Mouse (Mus musculus): Measurements from ENCODE around the gene Ppp1r8. TPM values are rescaled to one million over a fixed set of nuclear protein-coding genes. Genes with fewer than 3 reads are reported as not detected.
A peak's percentile ranks its signal among the peaks of the same experiment; 100 is the strongest.

Gene Ppp1r8
- polyA plus RNA-seq (2017; shearing (Covaris generic)) = 10 to 100 TPM; 22.2 to 34.8 TPM

DNA sequence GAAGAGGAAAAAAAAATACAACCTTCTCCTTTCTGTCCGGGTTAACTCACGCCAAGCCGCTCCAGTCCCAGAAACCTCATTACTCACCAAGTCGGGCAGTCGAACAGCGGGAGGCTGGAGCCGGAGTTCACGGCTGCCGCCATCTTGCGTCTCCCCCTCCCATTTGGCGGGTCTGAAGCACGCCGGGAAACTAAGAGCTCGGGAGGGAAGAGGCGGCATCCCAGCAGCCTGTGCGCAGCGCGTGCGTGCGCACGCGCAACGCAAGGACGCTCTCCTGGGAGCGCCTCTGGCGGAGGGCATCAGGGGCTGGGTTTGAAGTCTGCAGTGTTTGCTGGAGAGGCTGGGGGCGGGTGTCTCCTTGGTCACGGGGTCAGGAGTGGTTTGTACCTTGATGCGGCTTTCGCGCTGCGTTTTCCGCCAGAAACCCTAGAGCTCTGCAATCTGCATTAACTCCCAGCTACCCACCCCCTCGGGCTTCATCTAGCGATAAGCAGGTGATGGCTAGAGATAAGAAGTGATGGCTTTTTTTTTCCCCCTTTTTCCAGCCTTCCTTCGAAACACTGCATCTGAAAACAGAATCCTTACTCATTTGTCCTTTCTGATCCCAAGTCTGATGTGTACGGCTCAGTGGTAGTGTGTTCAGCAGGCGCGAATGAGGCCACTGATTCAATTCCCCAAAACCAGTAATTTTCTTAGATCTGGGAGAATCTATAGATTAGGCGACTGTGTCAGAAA lies at the start of gene Ppp1r8:
Gene Ppp1r8, minus strand, starts transcription at position 200 of the 735 bp plus-strand sequence.
- ATAC-seq = peak; percentile 97

DNA sequence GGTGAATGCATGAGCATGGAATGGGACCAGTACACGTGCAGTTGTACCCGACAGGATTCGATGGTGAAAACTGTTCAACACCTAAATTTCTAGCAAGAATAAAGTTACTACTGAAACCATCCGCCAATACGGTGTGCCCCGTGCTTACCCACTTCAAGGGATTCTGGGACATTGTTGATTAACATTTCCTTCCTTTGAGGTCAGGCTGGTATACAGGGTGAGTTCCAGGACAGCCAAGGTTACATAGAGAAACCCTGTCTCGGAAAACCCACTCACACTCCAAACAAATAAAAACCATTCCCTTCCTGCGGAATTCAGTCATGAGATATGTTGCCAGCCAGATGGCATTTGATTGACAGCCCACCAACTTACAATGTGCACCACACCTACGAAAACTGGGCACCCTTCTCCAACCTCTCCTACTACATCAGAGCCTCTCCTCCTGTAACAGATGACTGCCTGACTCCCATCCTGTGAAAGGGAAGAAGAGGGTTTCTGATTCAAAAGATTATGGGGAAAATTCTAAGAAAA lies 41.9 kb upstream of the Ppp1r8 start:
- ATAC-seq = peak; percentile 15

DNA sequence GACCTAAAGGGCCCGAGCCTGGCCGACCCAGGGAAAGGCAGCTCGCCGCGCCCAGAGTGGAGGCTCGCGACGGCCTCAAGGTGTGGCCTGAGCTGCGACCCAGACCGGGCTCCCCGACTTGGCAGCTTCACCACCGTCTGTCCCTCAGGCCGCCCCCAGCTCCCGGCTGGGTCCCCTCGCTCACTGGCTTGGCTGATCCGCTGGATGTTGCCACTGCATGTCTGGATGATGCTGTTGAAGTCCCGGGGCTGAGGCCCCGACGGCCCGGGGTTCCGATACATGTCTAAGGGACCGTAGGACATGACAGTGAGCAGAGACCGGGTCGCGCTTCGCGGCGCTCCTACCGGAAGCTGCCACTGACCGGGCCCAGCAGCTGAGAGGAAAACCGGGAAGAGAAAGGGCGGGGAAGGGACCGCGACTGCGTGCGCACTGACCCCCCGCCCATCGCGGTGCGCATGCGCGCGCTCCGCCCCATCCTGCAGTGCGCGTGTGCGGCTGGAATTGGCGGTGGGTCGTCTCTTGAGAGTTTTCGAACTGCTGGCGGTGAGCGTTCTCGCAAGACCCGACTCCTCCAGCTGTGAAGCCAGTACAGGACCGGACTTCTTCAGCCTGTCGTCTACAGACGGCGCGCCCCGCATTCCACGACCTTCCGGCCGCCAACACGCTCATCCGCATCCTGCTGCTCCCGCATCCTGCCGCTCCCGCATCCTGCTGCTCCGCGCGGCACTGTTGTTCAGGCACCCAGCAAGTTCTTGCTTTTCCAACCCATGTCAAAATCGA lies 41.3 kb upstream of the Ppp1r8 start, which contains the start of gene Stx12:
Gene Stx12, minus strand, starts transcription at position 446 of the 780 bp plus-strand sequence.
- peak; percentile 71 for ATAC-seq

DNA sequence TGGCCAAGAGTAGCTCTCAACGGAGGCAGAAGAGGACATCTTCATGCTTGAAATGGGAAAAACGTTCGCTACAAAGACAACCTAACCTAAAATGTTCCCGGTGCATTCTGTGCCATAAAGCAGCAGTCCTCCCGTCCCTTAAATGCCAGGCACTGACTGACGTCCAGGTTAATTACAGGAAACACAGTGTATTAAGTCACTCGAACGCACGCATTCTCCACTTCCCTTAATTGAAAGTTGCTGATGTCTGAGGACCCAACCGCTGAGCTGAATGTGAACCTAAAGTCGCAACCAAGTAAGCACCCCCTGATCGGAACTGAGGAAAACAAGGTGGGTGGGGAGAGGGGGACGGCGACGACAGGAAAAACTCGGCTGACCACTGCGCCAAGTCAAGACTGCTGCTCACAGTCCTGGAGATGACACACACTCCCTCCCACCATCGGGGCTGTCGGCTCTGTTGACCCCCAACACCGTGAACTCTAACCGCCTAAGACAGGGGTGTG lies 40.6 kb upstream of the Ppp1r8 start:
- peak; percentile 34 for ATAC-seq

DNA sequence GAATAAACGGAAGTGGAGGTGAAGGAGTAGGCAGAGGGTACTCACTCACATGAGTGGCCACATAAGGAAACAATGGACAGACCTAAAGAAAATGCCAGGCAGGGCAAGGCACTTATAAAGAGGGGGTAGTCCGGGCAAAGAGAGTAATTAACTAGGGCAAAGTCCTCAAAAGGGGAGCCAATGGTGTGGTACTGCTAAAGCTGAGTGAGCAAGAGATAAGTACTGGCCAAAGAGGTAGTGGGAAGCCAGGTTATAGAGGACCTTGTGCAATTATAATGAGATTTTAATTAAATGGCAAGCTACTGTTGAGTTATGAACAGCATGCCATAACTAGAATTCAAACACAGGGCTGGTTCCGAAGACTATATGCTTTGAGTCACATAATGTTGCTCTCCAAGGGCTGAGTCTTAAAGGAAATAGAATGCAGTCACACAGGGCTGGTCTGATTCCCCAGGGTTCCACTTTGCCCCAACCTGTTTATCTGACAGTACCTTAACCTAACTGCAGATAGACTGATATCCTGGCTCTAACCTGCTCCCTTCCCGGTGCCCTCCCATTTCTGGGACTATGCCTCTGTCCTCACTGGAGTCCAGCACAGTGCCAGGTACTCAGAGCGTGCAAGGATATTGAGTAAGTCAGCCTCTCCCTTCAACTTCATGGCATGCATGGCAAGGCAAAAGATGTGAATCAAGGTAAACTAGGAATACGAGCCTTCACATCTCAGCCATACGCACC lies 31.6 kb upstream of the Ppp1r8 start:
- no peak for ATAC-seq

DNA sequence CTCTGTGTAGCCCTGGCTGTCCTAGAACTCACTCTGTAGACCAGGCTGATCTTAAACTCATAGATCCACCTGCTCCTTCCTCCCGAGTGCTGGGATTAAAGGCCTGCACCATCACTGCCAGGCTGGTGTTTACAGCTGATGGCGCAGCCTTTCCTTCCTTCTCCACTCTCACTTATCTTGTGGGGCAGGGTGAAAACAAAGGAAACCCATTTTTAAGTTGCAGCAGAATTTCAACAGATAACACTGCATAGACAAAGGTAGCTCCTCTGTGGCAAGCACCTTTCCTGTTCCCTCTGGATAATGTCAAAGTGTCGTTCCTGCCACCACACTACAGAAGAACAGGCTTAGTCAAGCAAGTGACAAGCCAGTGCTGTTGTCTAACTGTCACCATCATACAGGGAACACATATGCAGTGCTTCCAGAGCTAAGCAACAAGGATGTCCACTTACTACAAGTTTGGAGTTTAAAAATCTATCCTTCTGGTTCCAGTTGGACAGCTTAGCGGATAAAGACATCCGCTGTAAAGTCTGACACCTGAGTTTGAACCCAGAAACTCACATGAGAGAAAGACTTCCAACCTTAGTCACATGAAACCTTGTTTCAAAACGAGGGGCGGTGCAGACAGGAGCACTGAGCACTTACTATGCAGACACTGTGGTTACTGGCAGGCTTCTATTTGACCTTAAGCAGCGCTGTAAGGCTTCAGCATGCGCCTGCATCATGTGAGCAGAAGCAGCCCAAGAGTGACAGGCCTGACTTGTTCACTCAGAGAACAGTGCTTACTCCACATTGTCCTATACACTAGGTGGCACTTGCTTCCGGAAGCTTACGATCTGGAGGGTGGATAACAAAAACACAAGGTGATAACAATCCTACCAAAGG lies 30.8 kb upstream of the Ppp1r8 start:
- ATAC-seq = no peak

DNA sequence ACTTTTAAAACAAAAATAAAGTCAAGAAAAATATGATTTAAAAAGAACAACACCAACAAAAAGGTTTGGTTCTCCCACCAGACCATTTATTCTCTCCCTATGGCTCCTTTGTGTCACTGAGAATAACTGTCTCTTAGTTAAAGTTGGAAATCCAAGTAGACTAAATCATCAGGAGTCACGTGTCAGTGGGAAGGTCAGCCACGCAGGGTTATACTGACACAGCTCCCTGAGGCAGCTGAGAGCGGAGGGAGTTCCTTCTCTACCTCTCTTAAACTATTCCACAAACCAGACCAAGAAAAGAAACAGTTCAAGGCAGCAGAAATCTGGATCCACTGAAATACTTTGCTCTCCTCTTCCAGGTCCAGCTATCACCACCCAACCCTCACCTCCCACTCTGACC lies 28.1 kb upstream of the Ppp1r8 start:
- ATAC-seq = no peak

DNA sequence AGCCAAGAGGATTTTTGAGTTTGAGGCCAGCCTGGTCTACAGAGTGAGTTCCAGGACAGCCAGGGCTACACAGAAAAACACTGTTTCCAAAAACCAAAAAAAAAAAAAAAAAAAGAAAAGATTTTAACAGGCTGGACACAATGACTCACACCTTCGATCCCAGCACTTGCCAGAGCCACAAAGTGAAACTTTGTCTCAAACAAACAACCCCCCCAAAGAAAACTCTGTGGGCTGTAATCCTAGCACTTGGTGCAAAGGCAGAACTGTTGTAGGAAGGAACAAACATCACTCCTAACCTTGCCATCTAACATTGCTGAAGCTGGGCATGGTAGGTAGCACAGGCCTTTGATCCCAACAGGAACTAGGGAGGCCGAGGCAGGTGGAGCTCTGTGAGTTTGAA lies 21.9 kb upstream of the Ppp1r8 start:
- no peak for ATAC-seq

DNA sequence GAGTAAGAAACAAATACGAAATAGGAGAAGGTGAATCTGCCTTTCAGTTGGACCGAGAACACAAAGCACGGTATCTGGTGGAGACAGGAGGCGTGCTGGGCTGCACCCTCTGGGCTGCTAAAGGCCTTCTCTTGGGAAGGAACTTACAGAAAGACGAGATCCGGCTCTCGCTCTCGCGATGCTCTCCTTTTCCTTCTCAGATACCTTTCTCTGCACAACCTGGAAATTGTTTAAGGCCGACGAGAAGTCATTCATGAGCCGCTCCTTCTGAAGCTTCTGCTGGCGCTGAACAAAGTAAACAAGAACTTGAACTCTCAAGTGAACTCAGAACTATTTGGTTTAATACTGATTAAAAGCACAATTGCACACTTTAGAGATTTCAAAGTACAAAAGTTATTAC lies 20.0 kb upstream of the Ppp1r8 start:
- ATAC-seq = no peak

DNA sequence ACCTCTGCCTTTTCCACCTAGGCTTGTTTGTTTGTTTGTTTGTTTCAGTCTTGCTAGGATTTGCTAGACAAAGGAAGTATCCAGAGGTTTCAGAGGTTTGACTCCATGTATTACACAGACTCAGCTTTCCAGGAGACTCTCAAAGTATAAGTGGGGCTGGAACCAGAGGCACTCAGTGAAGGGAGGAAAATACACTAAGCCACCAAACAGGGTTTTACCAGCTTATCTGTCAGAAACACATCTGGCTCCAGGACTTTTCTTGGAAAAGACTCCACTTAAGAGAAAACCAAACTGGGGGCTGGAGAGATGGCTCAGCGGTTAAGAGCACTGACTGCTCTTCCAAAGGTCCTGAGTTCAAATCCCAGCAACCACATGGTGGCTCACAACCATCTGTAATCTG lies 17.9 kb upstream of the Ppp1r8 start:
- no peak for ATAC-seq

DNA sequence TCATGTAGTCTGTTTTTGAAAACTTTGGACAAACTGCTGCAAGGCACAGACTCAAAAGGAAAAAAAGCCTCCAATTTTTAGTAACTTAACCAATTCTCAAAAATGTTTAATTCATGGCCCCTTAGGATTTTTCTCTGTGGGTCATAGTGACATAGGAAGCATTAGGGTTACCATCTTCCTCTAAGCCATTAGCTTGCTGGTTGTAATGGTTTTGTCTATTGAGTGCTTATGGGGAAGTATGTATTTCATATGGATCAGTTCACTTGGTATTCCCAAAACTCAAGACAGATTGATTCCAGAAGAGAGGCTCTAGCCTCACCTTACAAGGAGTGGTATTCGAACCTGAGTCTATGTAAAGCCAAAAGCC lies 719 bp upstream of the Ppp1r8 start:
- ATAC-seq = no peak

DNA sequence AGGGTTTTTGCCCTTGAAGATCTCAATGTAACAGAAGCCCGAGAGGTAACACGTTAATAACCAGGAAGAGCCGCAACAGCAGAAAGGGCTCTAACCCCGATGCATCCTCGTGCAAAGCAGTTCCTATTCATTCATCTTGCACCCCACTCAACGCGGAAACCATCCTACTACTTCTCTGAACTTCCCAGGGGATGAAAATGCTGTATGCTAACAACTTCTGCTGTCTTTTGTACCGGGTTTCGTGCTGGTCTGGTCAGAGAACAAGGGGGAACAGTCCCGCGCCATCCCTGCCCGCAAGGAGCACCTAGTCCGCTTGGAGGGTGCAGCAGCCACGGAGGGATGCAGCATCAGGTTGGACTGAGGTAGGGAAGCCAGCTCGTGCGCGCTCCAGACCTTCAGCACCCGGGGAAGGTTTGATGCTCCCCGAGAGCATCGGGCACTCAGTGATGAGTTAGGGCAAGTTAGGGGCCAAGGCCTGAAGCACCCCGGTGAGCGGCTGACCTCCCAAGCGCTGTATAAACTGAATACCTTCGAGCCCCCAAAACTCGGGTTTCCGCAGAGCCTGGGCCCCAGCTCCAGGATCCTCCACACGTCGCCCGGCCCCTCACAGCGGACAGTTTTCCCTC lies 575 bp downstream of the Ppp1r8 start:
- peak; percentile 13 for ATAC-seq

DNA sequence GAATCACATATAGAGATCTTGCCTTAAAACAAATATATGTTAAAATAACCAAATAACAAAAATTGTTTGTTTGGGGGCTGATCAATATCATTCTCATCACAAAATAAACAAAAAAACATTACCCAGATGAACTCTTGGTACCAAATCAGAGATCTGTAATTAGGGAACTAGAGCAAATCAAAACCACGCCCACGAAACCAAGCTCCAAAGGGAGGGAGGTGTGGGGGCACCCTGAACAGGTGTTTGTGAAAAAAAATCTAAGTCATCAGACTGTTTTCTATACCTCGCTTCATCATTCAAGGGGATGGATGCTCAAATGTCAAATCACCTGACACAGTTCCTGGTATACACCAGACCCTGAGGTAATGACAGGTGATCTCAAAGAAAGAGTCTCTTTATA lies 1.5 kb downstream of the Ppp1r8 start:
- no peak for ATAC-seq

DNA sequence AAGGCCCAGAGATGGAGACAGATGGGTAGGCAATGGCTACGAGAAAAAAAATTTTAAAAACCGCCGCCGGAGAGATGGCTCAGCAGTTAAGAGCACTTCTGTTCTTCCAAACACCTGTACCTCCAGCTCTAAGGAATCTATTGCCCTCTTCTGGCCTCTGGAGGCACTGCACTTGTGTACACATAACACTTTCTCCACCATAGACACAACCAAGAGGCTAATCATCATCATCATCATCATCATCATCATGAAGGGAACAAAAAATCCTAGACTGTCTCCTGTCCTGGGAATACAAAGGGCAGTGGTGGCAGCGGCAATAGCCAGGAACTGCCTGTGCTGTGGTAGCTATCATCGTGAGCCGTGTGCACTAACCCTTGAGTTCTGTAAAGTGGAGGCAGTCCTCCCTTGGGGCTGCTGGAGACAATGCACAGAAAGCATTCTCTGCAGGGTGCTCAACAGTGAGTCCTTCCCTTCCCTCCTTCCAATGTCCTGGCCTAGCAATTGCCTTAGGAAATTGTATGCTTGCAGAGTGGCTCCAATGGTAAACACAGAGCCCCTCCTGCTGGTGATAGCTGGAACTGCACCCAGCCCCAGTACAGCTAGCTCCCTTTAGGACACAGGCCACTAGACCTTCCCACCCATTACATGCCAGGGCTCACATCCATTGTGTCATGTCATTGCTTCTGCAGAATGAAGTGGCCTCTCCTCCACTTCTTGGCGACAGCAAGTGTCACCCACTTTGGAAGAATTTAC lies 19.2 kb downstream of the Ppp1r8 start:
- peak; percentile 71 for ATAC-seq

DNA sequence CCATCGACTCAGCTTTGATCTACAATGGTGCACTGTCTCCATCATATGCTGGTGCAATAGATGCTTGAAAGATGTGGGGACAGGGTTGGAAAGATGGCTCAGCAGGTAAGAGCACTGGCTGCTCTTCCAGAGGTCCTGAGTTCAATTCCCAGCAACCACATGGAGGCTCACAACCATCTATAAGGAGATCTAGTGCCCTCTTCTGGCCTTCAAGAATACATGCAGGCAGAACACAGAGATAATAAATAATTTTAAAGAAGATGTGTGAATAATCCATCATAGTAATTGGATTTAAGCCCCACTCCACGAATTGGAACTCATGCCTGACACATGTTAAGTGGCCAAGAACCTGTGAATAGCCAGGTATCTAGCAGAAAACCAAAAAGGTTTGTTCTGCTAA lies 24.5 kb downstream of the Ppp1r8 start:
- ATAC-seq = no peak

DNA sequence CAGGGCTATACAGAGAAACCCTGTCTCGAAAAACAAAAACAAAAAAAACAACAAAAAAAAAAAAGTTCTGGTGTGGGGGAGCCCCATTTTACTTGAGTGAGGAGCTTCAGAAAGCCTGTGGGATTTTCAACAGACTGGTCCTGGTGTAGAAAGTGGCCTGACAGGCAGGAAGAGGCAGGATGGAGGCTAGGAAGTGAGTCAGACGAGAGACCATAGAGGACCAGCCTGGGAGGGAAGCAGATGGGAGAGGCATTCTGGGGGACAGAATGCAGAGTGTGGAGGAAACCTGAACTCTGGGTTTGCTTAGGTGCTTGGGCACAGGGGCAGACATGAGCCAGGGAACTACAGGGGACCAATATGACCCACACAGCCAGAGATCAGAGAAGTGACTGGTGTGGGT lies 26.1 kb downstream of the Ppp1r8 start:
- ATAC-seq = no peak

DNA sequence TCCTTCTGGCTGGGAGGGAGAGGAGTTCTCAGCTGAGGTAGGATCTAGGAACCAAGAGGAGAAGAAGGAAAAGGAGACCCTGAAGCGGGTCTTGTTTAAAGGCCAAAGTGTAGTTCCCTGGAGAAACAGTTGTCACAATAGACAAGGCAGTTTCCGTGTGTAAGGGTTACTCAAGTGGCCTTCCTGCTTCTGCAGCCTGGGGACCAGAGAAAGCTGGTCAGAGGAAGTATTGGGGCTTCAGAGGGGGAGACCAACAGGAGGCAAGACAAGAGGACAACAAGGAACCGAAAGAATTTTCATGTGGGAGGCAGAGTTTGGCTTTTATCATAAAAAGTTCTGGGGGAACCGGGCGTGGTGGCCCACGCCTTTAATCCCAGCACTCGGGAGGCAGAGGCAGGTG lies 26.6 kb downstream of the Ppp1r8 start:
- ATAC-seq = no peak

DNA sequence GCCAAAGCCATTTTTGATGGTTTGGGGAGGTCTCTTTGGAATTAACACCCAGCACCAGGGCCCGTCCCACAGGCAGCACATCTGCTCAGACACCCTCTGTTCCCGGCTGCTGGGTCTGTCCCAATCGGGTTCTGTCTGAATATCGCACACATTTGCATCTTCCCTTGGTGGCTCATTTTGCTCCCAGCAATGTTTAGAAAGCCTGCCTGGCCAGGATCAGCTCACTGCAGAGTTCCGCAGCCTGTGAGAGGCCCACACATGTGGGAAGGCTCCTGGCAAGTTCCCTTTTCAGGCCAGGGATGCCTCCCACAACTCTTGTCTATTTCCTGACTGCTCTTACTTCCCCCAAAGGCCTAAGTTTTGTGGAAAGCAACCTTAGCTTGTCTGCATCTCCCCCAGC lies 33.3 kb downstream of the Ppp1r8 start:
- no peak for ATAC-seq

DNA sequence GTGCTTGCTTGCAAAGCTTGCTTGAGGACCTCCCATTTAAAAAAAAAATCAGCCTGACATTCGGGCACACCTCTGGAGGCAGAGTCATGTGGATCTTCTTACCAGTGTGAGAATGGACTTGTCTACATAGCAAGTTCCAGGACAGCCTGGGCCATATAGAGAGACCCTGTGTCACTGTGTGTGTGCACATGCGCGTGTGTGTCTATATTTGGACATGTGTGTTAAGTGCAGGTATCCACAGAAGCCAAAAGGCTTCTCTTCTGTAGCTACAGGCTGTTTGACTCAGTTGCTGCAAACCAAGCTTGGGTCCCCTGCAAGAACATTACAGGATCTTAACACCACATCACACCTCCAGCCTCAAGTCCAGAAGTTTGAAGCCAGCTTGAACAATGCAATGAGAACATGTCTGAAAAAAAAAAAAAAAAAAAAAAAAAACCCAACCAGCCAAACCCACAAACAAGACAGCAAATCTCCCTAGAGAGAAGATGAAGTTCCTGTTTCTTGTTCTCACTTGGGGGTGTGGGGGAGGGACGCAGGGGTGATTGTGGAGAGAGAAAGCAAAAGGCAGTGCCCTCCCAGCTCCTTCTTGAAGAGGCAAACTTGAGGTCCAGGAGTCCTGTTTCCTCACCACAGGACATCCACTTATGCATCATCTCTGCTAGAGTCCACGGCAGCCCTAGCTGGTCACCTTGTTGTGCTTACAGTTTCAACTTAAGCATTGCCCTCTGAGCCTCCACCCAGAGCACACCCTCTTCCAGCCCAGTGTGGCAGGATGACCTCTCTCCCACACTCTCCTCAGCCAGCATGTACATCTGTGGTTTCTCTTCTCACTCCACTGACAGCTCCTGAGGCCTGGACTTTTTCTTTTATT lies 35.0 kb downstream of the Ppp1r8 start:
- no peak for ATAC-seq

All from CD4-positive, CD25-positive, alpha-beta regulatory T cell, adult 4 months (primary cell).